Mouse (Mus musculus) heart, postnatal 0 days (tissue): Measurements from ENCODE around the gene Ltbp1. TPM values are rescaled to one million over a fixed set of nuclear protein-coding genes. Genes with fewer than 3 reads are reported as not detected.

Experiments used
- ATAC-seq: fragments of 200-750 bp; cut with Nextera tagmentation; 2 replicates; pipeline ENCODE4 v1.8.0; 2017; ENCODE audit warnings: low read depth, moderate number of reproducible peaks, moderate library complexity; ENCODE audit not compliant: insufficient read depth
- DNase-seq: peaks from one replicate; pipeline ENCODE4 v3.0.0-alpha.2; 2016; ENCODE audit warnings: low spot score
- H3K27ac ChIP-seq: fragments of 300-500 bp; sonication (generic); 2 replicates; pipeline ENCODE4 v1.5.1; 2014; ENCODE audit warnings: low read depth, mild to moderate bottlenecking
- H3K27me3 ChIP-seq: fragments of 300-500 bp; sonication (generic); 2 replicates; pipeline ENCODE4 v1.6.1; 2014; ENCODE audit warnings: low read length, mixed read lengths; ENCODE audit not compliant: control insufficient read depth, insufficient read depth
- H3K36me3 ChIP-seq: fragments of 300-500 bp; sonication (generic); replicated peaks from 2 replicates; pipeline ENCODE4 v1.6.1; 2014; ENCODE audit warnings: low read length, mixed read lengths; ENCODE audit not compliant: control insufficient read depth, insufficient read depth
- H3K4me1 ChIP-seq: fragments of 300-500 bp; sonication (generic); 2 replicates; pipeline ENCODE4 v1.6.1; 2014; ENCODE audit warnings: antibody characterized with exemption; ENCODE audit not compliant: control insufficient read depth, insufficient read depth
- H3K4me2 ChIP-seq: fragments of 300-500 bp; sonication (generic); 2 replicates; pipeline ENCODE4 v1.6.1; 2014; ENCODE audit warnings: low read depth, mild to moderate bottlenecking, low read length, moderate library complexity
- H3K4me3 ChIP-seq: fragments of 300-500 bp; sonication (generic); 2 replicates; pipeline ENCODE4 v1.5.1; 2014; ENCODE audit warnings: low read depth, low read length
- H3K9ac ChIP-seq: fragments of 300-500 bp; sonication (generic); replicated peaks from 2 replicates; pipeline ENCODE4 v1.6.1; 2014; ENCODE audit warnings: low read depth, low read length, mixed read lengths
- H3K9me3 ChIP-seq: fragments of 300-500 bp; sonication (generic); replicated peaks from 2 replicates; pipeline ENCODE4 v1.6.1; 2016; ENCODE audit warnings: low read length; ENCODE audit not compliant: control insufficient read depth
- CTCF ChIP-seq: IDR thresholded peaks from 2 replicates; pipeline ENCODE4 v1.5.1; 2016; ENCODE audit warnings: antibody characterized with exemption, control low read depth, low read depth
- EP300 ChIP-seq: IDR thresholded peaks from 2 replicates; pipeline ENCODE4 v1.6.1; 2016; ENCODE audit warnings: antibody characterized with exemption, low read depth
- WGBS: fragments of 180-500 bp; shearing (Covaris S2); extraction: QIAGEN DNeasy Blood & Tissue Kit; methylation state at CpG from one replicate; pipeline ENCODE4 v1.1.7; 2014; 5-methylcytosine and 5-hydroxymethylcytosine counted together
- polyA plus RNA-seq: library from polyadenylated mRNA; unstranded; fragments of >200 nt; fragmentation: Nextera tagmentation; extraction: Ambion mirVana; gene quantifications from 2 replicates; pipeline ENCODE4 v1.2.1, GENCODE M21; 2015
- total RNA-seq: library from RNA; depleted of rRNA; stranded (reverse); fragments of >200 nt; gene quantifications from 2 replicates; pipeline ENCODE4 v1.2.3, GENCODE M21; 2014; ENCODE audit warnings: low replicate concordance

Ltbp1 gene
- total and polyA plus RNA-seq, 2 experiments from 2014 or later: 11.8 to 43.0 TPM

GRCm38 (mm10) chr17:75004820-75005219 is 548 bp upstream of the Ltbp1 start:
- TF ChIP-seq EP300 (no peak), CTCF (peak; percentile 83)
- peak; percentile 88 for DNase-seq
- peak; percentile 77 for ATAC-seq
- Histone ChIP-seq H3K27me3 (no peaks in the 10 kb centered on the region), H3K4me3 (peak overlapping the region; percentile 83), H3K36me3 (no peaks in the 10 kb centered on the region), H3K4me2 (peak overlapping the region; percentile 87), H3K4me1 (0 out of 2 replicates have a peak, but pooled peaks cover 4% of the 10 kb centered on the region), H3K9ac (peak overlapping the region; percentile 76; the same call in 1 of the 2 replicates), H3K27ac (peak overlapping the region; percentile 82), H3K9me3 (no peaks in the 10 kb centered on the region)
- WGBS: 0% methylated on average over 11 of the region's 11 CpGs

GRCm38 (mm10) chr17:75005685-75006680 is 615 bp downstream of the Ltbp1 start:
- no peak for TF ChIP-seq CTCF
- TF ChIP-seq EP300: no peak
- Histone ChIP-seq H3K4me1 (0 out of 2 replicates have a peak, but pooled peaks cover 4% of the 10 kb centered on the region), H3K36me3 (no peaks in the 10 kb centered on the region), H3K4me2 (peak overlapping the region; percentile 87), H3K27ac (peak overlapping the region; percentile 82), H3K4me3 (peak overlapping the region; percentile 83), H3K27me3 (no peaks in the 10 kb centered on the region), H3K9me3 (no peaks in the 10 kb centered on the region), H3K9ac (peak overlapping the region; percentile 76)
- ATAC-seq (peak; percentile 67), DNase-seq (peak; percentile 26)
- WGBS: under 1% methylated on average over 84 of the region's 94 CpGs

GRCm38 (mm10) chr17:75010955-75011354 is 5.6 kb downstream of the Ltbp1 start:
- Histone ChIP-seq H3K9ac (no peak overlapping the region), H3K4me2 (no peak overlapping the region), H3K36me3 (no peaks in the 10 kb centered on the region), H3K4me1 (peaks cover 18% of the 10 kb centered on the region), H3K27me3 (no peaks in the 10 kb centered on the region), H3K4me3 (no peak overlapping the region), H3K9me3 (no peaks in the 10 kb centered on the region), H3K27ac (no peak overlapping the region)
- TF ChIP-seq EP300 (no peak), CTCF (no peak)
- DNase-seq (no peak), ATAC-seq (no peak)
- 62% methylated on average over 6 of the region's 6 CpGs for WGBS

- H3K9me3 ChIP-seq: no peaks in the 10 kb centered on the region
- peaks cover 13% of the 10 kb centered on the region for H3K4me1 ChIP-seq
- H3K9ac ChIP-seq: no peak overlapping the region
- TF ChIP-seq EP300: no peak
- TF ChIP-seq CTCF: no peak
- no peak overlapping the region for H3K4me3 ChIP-seq
- H3K27me3 ChIP-seq: no peaks in the 10 kb centered on the region
- ATAC-seq (no peak), DNase-seq (no peak)
- no peaks in the 10 kb centered on the region for H3K36me3 ChIP-seq
- no peak overlapping the region for H3K27ac ChIP-seq
- WGBS: 81% methylated on average over 4 of the region's 4 CpGs
- H3K4me2 ChIP-seq: no peak overlapping the region
Measured at GRCm38 (mm10) chr17:75013211-75013610, 7.8 kb downstream of the Ltbp1 start.

- peak; percentile 77 for ATAC-seq
- WGBS: 38% methylated on average over 10 of the region's 10 CpGs
- H3K27ac ChIP-seq: peak overlapping the region; percentile 38; the same call in 1 of the 2 replicates
- H3K27me3 ChIP-seq: no peaks in the 10 kb centered on the region
- H3K9ac ChIP-seq: no peak overlapping the region
- TF ChIP-seq EP300: peak; percentile 40; the same call in 1 of the 2 replicates
- TF ChIP-seq CTCF: no peak
- H3K4me3 ChIP-seq: no peak overlapping the region
- peak; percentile 53 for DNase-seq
- no peaks in the 10 kb centered on the region for H3K36me3 ChIP-seq
- peaks cover 13% of the 10 kb centered on the region for H3K4me1 ChIP-seq
- H3K9me3 ChIP-seq: no peaks in the 10 kb centered on the region
- no peak overlapping the region for H3K4me2 ChIP-seq
Measured at GRCm38 (mm10) chr17:75013868-75014267, 8.5 kb downstream of the Ltbp1 start.
